ENCODE assay signal across 8 mouse cellular contexts in the genomic region with DNA sequence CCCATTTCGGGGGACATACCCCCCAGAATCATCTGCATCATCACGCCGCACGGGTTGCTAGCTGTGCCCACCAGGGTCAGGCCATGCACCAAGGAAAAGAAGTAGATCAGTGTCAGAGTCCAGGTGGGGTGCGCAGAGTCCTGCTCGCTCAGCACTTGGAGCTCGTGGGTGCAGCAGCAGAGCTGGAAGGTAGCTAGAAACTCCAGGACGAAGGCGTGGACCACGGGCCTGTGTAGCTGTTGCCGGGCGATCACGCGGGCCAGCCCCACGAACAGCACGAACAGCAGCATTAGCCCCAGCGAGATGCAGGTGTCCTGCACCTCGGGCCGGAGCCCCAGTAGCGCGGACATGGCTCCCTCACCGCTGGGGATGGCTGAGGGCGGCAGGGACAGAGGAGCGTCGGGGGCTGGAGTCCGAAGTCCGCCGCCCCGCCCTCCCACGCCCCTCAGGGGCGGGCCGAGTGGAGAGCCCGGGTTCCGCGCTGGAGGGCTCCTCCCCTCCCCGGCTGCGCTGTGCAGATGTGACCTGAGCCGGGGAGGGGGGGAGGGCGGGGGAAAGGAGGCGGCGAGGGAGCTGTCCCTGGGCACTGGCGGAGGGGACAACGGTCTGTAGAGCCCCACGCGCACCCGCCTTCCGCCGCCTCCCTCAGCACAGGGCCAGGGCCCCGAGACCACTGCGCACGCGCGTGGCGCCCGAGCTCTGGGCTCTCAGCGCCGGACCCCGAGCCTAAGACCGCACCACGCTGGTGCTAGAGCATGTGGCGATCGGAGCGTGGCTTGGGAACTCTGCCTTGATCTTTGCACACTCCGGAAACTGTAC. TPM values are rescaled to one million over a fixed set of nuclear protein-coding genes. Genes with fewer than 3 reads are reported as not detected.
DNase-seq lines count a peak whose midpoint lies in the region; ATAC-seq lines count a peak whose summit lies in the region.

A gene (minus strand): TSS at position 652 of the 819 bp plus-strand sequence.

- peak; percentile 54 for ATAC-seq in inflammation-experienced regulatory T-cells, adult 6 months

- intact Hi-C loops in left cerebral cortex, postnatal 25 days (cut with DNase I), result no loop called here

- DNase-seq in adrenal gland, adult 2 months, result peak; percentile 97
- DNase-seq in embryo, embryonic 10.5 days (ENCODE audit: low spot score), result peak; percentile 92
- peak; percentile 91 for DNase-seq in gastrocnemius, postnatal 25 days
- peak; percentile 70 to 76 for DNase-seq in left cerebral cortex, postnatal 25 days (ENCODE audit: low spot score in 2 of 2)
- DNase-seq in mesoderm, embryonic 11.5 days (ENCODE audit: low read depth, low spot score), result peak; percentile 89
- DNase-seq in right cerebral cortex, postnatal 36 days (ENCODE audit: low spot score in 2 of 2), result peak; percentile 62 to 76
- DNase-seq in yolk sac, embryonic 10.5 days (ENCODE audit: low spot score), result peak; percentile 94

RNA-seq across cellular contexts. Expression of the gene that starts here (rescaled TPM):
- 1 to 10 TPM; 2.8 to 5.3 TPM for total RNA-seq in adrenal gland, adult 2 months (2021)
- polyA plus RNA-seq in adrenal gland, adult 2 months (2012; rRNA removed), result 5.5 and 8.1 TPM in 2 replicates
- total RNA-seq in gastrocnemius, postnatal 25 days (2021), result 1 to 10 TPM in 1 of 2 experiments, under 1 TPM in 1; 0.82 to 1.2 TPM
- polyA plus RNA-seq in inflammation-experienced regulatory T-cells, adult 6 months (2017; shearing (Covaris generic)), result 1 to 10 TPM in 2 of 3 experiments, under 1 TPM in 1; 0.48 to 1.3 (median 1.1) TPM
- total RNA-seq in left cerebral cortex, postnatal 25 days (2021), result 10 to 100 TPM; 22.9 to 27.5 TPM

Comparison
In these comparisons a context has a peak if more than half of its experiments do, and no peak if none do; other contexts are left out.
1. Peak in every context shown above with its lines: DNase-seq and ATAC-seq.